Mouse (Mus musculus) hindlimb bud, embryonic 11.5 days (tissue): ENCODE results near the gene Faah.

Source experiments
- DNase-seq: peaks from one replicate; pipeline ENCODE4 v3.0.0-alpha.2; 2012; ENCODE audit warnings: low read depth, low spot score; ENCODE audit errors: extremely low spot score

Gene Faah

GRCm38 (mm10) chr4:115952758-115953157 lies 65.0 kb downstream of the Faah start:
- no peak for DNase-seq

GRCm38 (mm10) chr4:115943669-115944314 lies 73.9 kb downstream of the Faah start:
- no peak for DNase-seq

- DNase-seq, result no peak
Measured at GRCm38 (mm10) chr4:115941242-115941820, 76.4 kb downstream of the Faah start.

- DNase-seq, result no peak
Measured at GRCm38 (mm10) chr4:115940681-115941080, 77.0 kb downstream of the Faah start.

- no peak for DNase-seq
Measured at GRCm38 (mm10) chr4:115939295-115940102, 78.2 kb downstream of the Faah start, which contains the start of gene Dmbx1. Gene Dmbx1 (minus strand): TSS chr4:115939926.

- no peak for DNase-seq
Measured at GRCm38 (mm10) chr4:115938276-115939160, 79.2 kb downstream of the Faah start.

GRCm38 (mm10) chr4:115937061-115937976 lies 80.4 kb downstream of the Faah start:
- DNase-seq, result no peak

GRCm38 (mm10) chr4:115936646-115937045 lies 81.1 kb downstream of the Faah start:
- DNase-seq, result no peak

- DNase-seq, result no peak
Measured at GRCm38 (mm10) chr4:115935835-115936581, 81.7 kb downstream of the Faah start.

- no peak for DNase-seq
Measured at GRCm38 (mm10) chr4:115931556-115932088, 86.1 kb downstream of the Faah start.

- DNase-seq, result no peak
Measured at GRCm38 (mm10) chr4:115927637-115928036, 90.1 kb downstream of the Faah start.

GRCm38 (mm10) chr4:115923262-115923880 lies 94.4 kb downstream of the Faah start:
- DNase-seq, result no peak

- DNase-seq, result no peak
Measured at GRCm38 (mm10) chr4:115922688-115923087, 95.0 kb downstream of the Faah start.

GRCm38 (mm10) chr4:115919911-115920310 lies 97.8 kb downstream of the Faah start:
- no peak for DNase-seq
